Mouse (Mus musculus): Measurements from ENCODE around the gene Rassf2. TPM values are rescaled to one million over a fixed set of nuclear protein-coding genes. Genes with fewer than 3 reads are reported as not detected.

The Rassf2 gene
- polyA plus RNA-seq, 1 experiment = 2.8 TPM

GRCm38 (mm10) chr2:131971098-131971497, 59.0 kb downstream of the Rassf2 start:
- H3K4me3 ChIP-seq (replicated peaks) = no peak overlapping the region
- H3K27me3 ChIP-seq (replicated peaks) = peaks cover 13% of the 10 kb centered on the region
- no peaks in the 10 kb centered on the region for H3K9me3 ChIP-seq
- no peaks in the 10 kb centered on the region for H3K4me1 ChIP-seq
- no peaks in the 10 kb centered on the region for H3K36me3 ChIP-seq (replicated peaks; ENCODE audit: low read length)
- no peak for TF ChIP-seq FLI1 (IDR thresholded peaks at IDR 0.05; ENCODE audit: low read length)
- no peak for TF ChIP-seq GATA1 (IDR thresholded peaks at IDR 0.05; ENCODE audit: borderline replicate concordance, low read length)

DNA sequence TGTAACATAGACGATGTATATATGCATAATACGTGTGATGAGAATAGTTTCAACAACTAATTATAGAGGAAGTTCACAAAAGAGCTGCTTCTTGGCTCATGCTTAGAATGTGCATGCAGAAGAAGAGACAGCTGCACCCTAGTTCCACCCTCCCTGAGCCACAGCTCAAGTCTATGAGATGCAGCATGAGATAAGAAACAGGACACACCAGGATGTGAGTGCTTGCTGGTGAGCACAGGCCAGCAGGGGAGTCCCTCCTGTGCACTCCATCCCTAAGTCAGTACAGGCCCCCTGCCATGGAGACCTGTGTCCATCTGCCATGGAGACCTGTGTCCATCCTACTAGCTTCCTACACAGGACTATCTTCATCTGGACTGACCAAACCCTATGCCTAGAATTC, 59.5 kb downstream of the Rassf2 start:
- TF ChIP-seq FLI1 (IDR thresholded peaks at IDR 0.05; ENCODE audit: low read length) = no peak
- no peak for TF ChIP-seq GATA1 (IDR thresholded peaks at IDR 0.05; ENCODE audit: borderline replicate concordance, low read length)

DNA sequence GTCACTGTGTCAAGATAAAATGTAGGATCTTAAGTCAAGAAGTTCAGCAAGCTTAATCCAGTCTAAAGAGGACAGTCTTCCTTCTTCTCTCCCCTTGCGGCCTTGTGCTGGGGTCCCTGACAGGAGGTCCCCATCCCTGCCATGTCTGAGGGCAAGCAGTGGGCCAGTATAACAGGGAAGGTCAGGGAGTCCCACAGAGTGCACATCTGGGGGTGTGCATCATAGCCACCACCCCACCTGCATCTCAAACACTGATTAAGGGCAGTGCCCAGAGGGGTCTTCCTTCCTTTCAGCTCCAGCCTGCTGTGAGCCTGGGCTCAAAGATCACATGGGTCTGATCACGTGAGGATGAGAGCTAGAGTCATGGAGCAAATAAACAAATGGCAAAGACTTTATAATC, 68.4 kb downstream of the Rassf2 start:
- no peaks in the 10 kb centered on the region for H3K36me3 ChIP-seq (replicated peaks; ENCODE audit: low read length)
- no peaks in the 10 kb centered on the region for H3K4me1 ChIP-seq

More for the DNA sequence above, 59.5 kb downstream of the Rassf2 start:
- peaks cover 13% of the 10 kb centered on the region for H3K27me3 ChIP-seq (replicated peaks)
- H3K4me1 ChIP-seq = no peaks in the 10 kb centered on the region
- no peaks in the 10 kb centered on the region for H3K36me3 ChIP-seq (replicated peaks; ENCODE audit: low read length)
- no peak overlapping the region for H3K4me3 ChIP-seq (replicated peaks)
- H3K9me3 ChIP-seq = no peaks in the 10 kb centered on the region

DNA sequence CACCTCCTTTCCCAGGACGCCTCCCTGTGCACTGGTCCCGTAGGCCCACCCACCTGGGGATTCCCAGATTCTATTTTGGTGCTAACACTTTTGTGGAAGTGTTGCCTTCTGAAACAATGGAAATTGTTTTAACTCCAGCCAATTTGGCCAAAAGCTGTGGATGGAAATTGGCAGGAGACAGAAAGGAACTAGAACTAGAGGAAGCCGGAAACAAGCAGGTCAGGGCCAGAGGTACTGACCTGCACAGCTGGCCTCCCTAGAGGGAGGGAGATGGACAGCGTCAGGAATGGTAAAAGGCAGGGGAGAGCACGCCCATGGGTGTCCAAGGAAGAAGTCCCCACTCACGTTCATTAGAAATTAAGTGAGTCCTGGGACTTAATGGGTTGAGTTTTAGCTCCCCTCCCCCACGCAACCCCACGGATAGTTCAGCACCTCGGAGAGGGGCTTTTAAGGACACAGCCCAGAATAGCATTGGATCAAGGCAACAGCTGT, 72.3 kb downstream of the Rassf2 start:
- Histone ChIP-seq H3K9me3 (peaks cover 8% of the 10 kb centered on the region), H3K36me3 (replicated peaks; ENCODE audit: low read length) (no peaks in the 10 kb centered on the region), H3K4me3 (replicated peaks) (no peak overlapping the region), H3K27me3 (replicated peaks) (peaks cover 50% of the 10 kb centered on the region), H3K4me1 (peaks cover 17% of the 10 kb centered on the region)
- no peak for TF ChIP-seq GATA1 (IDR thresholded peaks at IDR 0.05; ENCODE audit: borderline replicate concordance, low read length)
- TF ChIP-seq FLI1 (IDR thresholded peaks at IDR 0.05; ENCODE audit: low read length) = no peak

More for the DNA sequence above, 68.4 kb downstream of the Rassf2 start:
- Histone ChIP-seq H3K4me3 (replicated peaks) (no peak overlapping the region), H3K9me3 (peaks cover 8% of the 10 kb centered on the region), H3K27me3 (replicated peaks) (peaks cover 17% of the 10 kb centered on the region)
- TF ChIP-seq FLI1 (IDR thresholded peaks at IDR 0.05; ENCODE audit: low read length) (no peak), GATA1 (IDR thresholded peaks at IDR 0.05; ENCODE audit: borderline replicate concordance, low read length) (no peak)

- TF ChIP-seq FLI1 (IDR thresholded peaks at IDR 0.05; ENCODE audit: low read length) (no peak), GATA1 (IDR thresholded peaks at IDR 0.05; ENCODE audit: borderline replicate concordance, low read length) (no peak)
- Histone ChIP-seq H3K4me3 (replicated peaks) (no peak overlapping the region), H3K9me3 (peaks cover under 1% of the 10 kb centered on the region; the same call in 1 of the 2 replicates), H3K4me1 (peaks cover 17% of the 10 kb centered on the region), H3K36me3 (replicated peaks; ENCODE audit: low read length) (no peaks in the 10 kb centered on the region), H3K27me3 (replicated peaks) (peaks cover 57% of the 10 kb centered on the region)
Measured at GRCm38 (mm10) chr2:131956336-131957256, 73.5 kb downstream of the Rassf2 start.

DNA sequence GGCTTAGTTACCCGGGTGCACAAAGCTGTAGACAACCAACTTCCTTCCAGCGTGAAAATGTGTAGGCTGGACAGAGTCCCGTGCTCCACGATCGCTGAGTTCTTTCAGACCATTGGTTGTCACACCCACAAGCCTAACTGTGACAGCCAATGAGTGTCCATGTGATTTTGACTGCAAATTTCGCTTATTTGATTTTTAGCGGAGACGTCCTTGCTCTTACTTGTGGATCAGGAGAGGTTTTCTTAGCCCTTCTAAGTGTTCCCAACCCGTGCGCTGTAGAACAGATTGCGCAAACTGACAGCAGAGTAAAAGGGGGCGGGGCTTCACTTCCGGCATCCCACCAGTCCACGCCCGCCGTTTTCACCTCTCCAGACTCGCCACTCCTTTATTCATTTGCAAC, 74.8 kb downstream of the Rassf2 start:
- H3K9me3 ChIP-seq = no peaks in the 10 kb centered on the region
- H3K4me1 ChIP-seq = peaks cover 23% of the 10 kb centered on the region
- H3K36me3 ChIP-seq (replicated peaks; ENCODE audit: low read length) = no peaks in the 10 kb centered on the region
- H3K27me3 ChIP-seq (replicated peaks) = peaks cover 63% of the 10 kb centered on the region
- no peak for TF ChIP-seq FLI1 (IDR thresholded peaks at IDR 0.05; ENCODE audit: low read length)
- TF ChIP-seq GATA1 (IDR thresholded peaks at IDR 0.05; ENCODE audit: borderline replicate concordance, low read length) = no peak
- peak overlapping the region; percentile 80 for H3K4me3 ChIP-seq (replicated peaks)

DNA sequence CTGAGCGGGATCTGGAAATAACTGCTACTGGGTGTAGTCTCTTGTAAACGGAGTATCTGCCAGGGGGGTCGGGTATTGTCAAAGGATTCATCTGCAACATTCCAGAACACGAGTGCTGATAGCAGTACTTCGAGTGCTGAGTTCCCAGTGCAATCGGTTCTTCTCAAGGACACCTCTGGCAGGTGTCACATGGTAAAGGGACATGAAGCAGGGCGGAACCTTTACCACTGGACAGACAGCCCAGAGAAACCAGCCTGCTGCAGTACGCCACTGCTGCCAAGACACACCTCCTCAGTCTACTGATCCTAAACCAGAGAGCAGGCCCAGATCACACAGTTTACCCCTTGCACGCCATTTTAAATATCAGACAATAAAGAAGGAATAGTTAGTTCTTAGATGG, 75.2 kb downstream of the Rassf2 start:
- peaks cover 65% of the 10 kb centered on the region for H3K27me3 ChIP-seq (replicated peaks)
- no peak for TF ChIP-seq GATA1 (IDR thresholded peaks at IDR 0.05; ENCODE audit: borderline replicate concordance, low read length)
- no peak for TF ChIP-seq FLI1 (IDR thresholded peaks at IDR 0.05; ENCODE audit: low read length)
- H3K36me3 ChIP-seq (replicated peaks; ENCODE audit: low read length) = no peaks in the 10 kb centered on the region
- no peaks in the 10 kb centered on the region for H3K9me3 ChIP-seq
- peaks cover 27% of the 10 kb centered on the region for H3K4me1 ChIP-seq
- H3K4me3 ChIP-seq (replicated peaks) = peak overlapping the region; percentile 80

DNA sequence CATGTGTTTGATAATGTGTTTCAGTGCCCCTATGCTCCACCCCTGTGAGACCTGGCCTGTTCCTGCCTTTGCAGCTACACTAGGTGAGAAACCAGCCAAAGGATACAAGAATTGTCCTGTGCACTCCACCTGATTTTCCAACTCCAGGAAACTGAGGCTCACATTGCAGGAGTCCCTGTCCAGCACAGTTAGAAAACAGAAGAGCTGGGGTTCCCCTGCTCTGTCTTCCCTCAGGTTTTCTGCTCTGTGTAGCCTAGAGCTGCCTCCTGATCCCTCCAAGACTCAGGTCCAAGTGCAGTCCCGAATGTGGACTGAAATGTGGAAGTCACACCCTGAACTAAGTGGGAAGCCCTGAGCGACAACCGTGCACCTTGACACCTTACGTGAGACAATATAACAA, 76.3 kb downstream of the Rassf2 start:
- peaks cover 27% of the 10 kb centered on the region for H3K4me1 ChIP-seq
- peaks cover 68% of the 10 kb centered on the region for H3K27me3 ChIP-seq (replicated peaks)

DNA sequence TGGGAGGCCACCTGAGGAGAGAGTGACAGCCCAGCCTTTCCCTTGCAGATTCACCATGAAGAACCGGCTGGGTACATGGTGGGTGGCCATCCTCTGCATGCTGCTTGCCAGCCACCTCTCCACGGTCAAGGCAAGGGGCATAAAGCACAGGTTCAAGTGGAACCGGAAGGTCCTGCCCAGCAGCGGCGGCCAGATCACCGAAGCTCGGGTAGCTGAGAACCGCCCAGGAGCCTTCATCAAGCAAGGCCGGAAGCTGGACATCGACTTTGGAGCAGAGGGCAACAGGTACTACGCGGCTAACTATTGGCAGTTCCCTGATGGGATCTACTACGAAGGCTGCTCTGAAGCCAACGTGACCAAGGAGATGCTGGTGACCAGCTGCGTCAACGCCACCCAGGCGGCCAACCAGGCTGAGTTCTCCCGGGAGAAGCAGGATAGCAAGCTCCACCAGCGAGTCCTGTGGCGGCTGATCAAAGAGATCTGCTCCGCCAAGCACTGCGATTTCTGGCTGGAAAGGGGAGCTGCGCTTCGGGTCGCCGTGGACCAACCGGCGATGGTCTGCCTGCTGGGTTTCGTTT, 77.0 kb downstream of the Rassf2 start:
- peaks cover 27% of the 10 kb centered on the region for H3K4me1 ChIP-seq
- peaks cover 72% of the 10 kb centered on the region for H3K27me3 ChIP-seq (replicated peaks)
- H3K36me3 ChIP-seq (replicated peaks; ENCODE audit: low read length) = no peaks in the 10 kb centered on the region
- H3K9me3 ChIP-seq = no peaks in the 10 kb centered on the region
- peak overlapping the region; percentile 39 for H3K4me3 ChIP-seq (replicated peaks)
- no peak for TF ChIP-seq GATA1 (IDR thresholded peaks at IDR 0.05; ENCODE audit: borderline replicate concordance, low read length)
- no peak for TF ChIP-seq FLI1 (IDR thresholded peaks at IDR 0.05; ENCODE audit: low read length)

More for the DNA sequence above, 76.3 kb downstream of the Rassf2 start:
- H3K9me3 ChIP-seq = no peaks in the 10 kb centered on the region
- TF ChIP-seq FLI1 (IDR thresholded peaks at IDR 0.05; ENCODE audit: low read length) (no peak), GATA1 (IDR thresholded peaks at IDR 0.05; ENCODE audit: borderline replicate concordance, low read length) (no peak)
- H3K36me3 ChIP-seq (replicated peaks; ENCODE audit: low read length) = no peaks in the 10 kb centered on the region
- no peak overlapping the region for H3K4me3 ChIP-seq (replicated peaks)

GRCm38 (mm10) chr2:131952456-131952855, 77.6 kb downstream of the Rassf2 start:
- TF ChIP-seq FLI1 (IDR thresholded peaks at IDR 0.05; ENCODE audit: low read length) (no peak), GATA1 (IDR thresholded peaks at IDR 0.05; ENCODE audit: borderline replicate concordance, low read length) (no peak)
- H3K27me3 ChIP-seq (replicated peaks) = peaks cover 75% of the 10 kb centered on the region
- H3K36me3 ChIP-seq (replicated peaks; ENCODE audit: low read length) = no peaks in the 10 kb centered on the region
- no peak overlapping the region for H3K4me3 ChIP-seq (replicated peaks)
- no peaks in the 10 kb centered on the region for H3K9me3 ChIP-seq
- peaks cover 27% of the 10 kb centered on the region for H3K4me1 ChIP-seq

Data from megakaryocyte, embryonic 14.5 days (primary cell).